Mouse (Mus musculus) monocyte, adult 5-6 weeks (primary cell): ENCODE measurements around the gene Tsc22d2. TPM values are rescaled to one million over a fixed set of nuclear protein-coding genes. Genes with fewer than 3 reads are reported as not detected.
"Not testable (repeated sequence)": the region's sequence is repeated elsewhere in the genome, so short reads cannot be mapped to it uniquely, and the experiment has no call there.

Experiments
- ATAC-seq: fragments of 153-309, 156-312 bp; replicated peaks from 2 replicates; pipeline ENCODE4 v1.8.0; 2017; ENCODE audit warnings: mild to moderate bottlenecking; ENCODE audit not compliant: low TSS enrichment, insufficient number of reproducible peaks, severe bottlenecking, poor library complexity, low FRiP score
- total RNA-seq: library from RNA; stranded (forward); fragments of 200-1000, 200-491, 200-594 nt; gene quantifications from 3 replicates; pipeline ENCODE4 v1.2.3, GENCODE M21; 2017

The Tsc22d2 gene
- total RNA-seq, 1 experiment from 2014 or later = 21.2 TPM

- no peak for ATAC-seq
These were observed 4.5 kb downstream of the Tsc22d2 start for GRCm38 (mm10) chr3:58418724-58419705.

- no peak for ATAC-seq
These were observed 14.3 kb downstream of the Tsc22d2 start for GRCm38 (mm10) chr3:58428861-58429260.

GRCm38 (mm10) chr3:58434414-58434813 is 19.9 kb downstream of the Tsc22d2 start:
- ATAC-seq = no peak

GRCm38 (mm10) chr3:58448230-58448629 is 33.7 kb downstream of the Tsc22d2 start:
- ATAC-seq = peak; percentile 53; the same call in 1 of the 2 replicates

GRCm38 (mm10) chr3:58449487-58449886 is 35.0 kb downstream of the Tsc22d2 start:
- no peak for ATAC-seq

GRCm38 (mm10) chr3:58454414-58455205 is 40.1 kb downstream of the Tsc22d2 start:
- no peak for ATAC-seq

- no peak for ATAC-seq
These were observed 40.7 kb downstream of the Tsc22d2 start for GRCm38 (mm10) chr3:58455255-58455654.

- peak; percentile 59; the same call in 1 of the 2 replicates for ATAC-seq
These were observed 55.3 kb downstream of the Tsc22d2 start for GRCm38 (mm10) chr3:58469655-58470437.

- ATAC-seq = not testable (repeated sequence)
These were observed 60.8 kb downstream of the Tsc22d2 start for GRCm38 (mm10) chr3:58475298-58475697.

GRCm38 (mm10) chr3:58478755-58479455 is 64.4 kb downstream of the Tsc22d2 start:
- no peak for ATAC-seq

- ATAC-seq = peak; percentile 61
These were observed 71.4 kb downstream of the Tsc22d2 start for GRCm38 (mm10) chr3:58485883-58486282.

GRCm38 (mm10) chr3:58487121-58487520 is 72.6 kb downstream of the Tsc22d2 start:
- ATAC-seq = 0 out of 2 replicates have a peak, but pooled peaks have one; percentile 47

- ATAC-seq = no peak
These were observed 73.7 kb downstream of the Tsc22d2 start for GRCm38 (mm10) chr3:58487999-58488775.

GRCm38 (mm10) chr3:58490787-58491186 is 76.3 kb downstream of the Tsc22d2 start:
- ATAC-seq = 0 out of 2 replicates have a peak, but pooled peaks have one; percentile 50

GRCm38 (mm10) chr3:58493621-58494020 is 79.1 kb downstream of the Tsc22d2 start:
- ATAC-seq = no peak

GRCm38 (mm10) chr3:58501961-58502360 is 87.4 kb downstream of the Tsc22d2 start:
- peak; percentile 94 for ATAC-seq

- no peak for ATAC-seq
These were observed 89.3 kb downstream of the Tsc22d2 start for GRCm38 (mm10) chr3:58503720-58504333.
